Mouse (Mus musculus): Measurements from ENCODE around the gene Lrrc49.

Lrrc49 gene

DNA sequence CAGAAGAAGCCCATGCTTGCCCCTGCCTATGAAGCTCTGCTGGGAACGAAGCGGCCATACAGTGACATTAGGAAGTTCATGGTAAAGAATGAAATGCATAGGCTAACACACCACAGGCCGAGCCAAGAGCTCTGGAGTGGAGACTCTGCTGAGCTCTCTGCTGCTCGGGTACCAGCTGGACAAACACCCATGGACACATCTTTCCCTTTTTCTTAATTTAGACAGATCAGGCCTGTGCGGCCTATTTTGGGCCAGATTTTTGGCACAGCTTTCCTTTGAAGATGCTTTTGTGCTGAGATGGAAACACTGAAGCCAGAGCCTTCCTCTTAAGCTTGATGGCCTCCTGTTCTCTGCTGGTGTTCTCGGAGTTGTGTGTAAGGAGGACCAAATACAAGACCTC lies 95.0 kb downstream of the Lrrc49 start:
- peak; percentile 52 for DNase-seq

- DNase-seq = no peak
Measured at GRCm38 (mm10) chr9:60592363-60592762, 95.6 kb downstream of the Lrrc49 start.

DNA sequence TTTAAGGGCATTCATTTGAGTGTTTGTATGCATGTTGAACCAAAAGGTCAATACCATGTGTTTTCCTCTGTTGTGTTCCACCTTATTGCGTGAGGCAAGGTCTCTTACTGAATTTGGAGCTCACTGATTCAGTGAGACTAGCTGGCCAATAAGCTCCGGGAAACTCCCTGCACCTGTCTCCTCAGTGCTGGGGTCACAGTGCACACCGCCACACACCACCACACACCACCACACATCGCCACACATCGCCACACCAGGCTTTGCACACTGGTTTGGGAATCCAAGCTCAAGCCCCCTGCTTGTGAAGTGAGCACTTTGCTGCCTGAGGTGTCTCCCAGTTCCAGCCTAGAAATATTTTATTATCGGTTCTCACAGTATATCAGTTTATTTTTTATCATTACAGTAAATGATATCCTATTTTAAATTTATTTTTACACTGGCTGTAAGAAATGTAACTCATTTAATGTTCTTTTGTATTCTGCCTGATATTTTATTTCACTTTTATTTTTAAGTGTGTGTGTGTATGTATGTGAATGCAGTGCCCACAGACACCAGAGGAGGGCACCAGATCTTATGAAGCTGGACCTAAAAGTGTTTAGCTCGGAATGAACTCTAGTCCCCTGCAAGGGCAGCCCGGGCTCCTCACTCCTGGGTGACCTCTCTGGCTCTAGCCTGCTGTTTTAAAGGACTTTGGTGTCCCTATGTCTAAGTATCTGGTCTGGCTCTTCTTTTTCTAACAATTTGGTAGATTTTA lies 96.9 kb downstream of the Lrrc49 start:
- no peak for DNase-seq

- DNase-seq = peak; percentile 46
Measured at GRCm38 (mm10) chr9:60588914-60589313, 99.0 kb downstream of the Lrrc49 start.

- no peak for DNase-seq
Measured at GRCm38 (mm10) chr9:60586920-60587319, 101.0 kb downstream of the Lrrc49 start.

- no peak for DNase-seq
Measured at GRCm38 (mm10) chr9:60585206-60585605, 102.8 kb downstream of the Lrrc49 start.

- DNase-seq = no peak
Measured at GRCm38 (mm10) chr9:60582553-60582952, 105.4 kb downstream of the Lrrc49 start.

DNA sequence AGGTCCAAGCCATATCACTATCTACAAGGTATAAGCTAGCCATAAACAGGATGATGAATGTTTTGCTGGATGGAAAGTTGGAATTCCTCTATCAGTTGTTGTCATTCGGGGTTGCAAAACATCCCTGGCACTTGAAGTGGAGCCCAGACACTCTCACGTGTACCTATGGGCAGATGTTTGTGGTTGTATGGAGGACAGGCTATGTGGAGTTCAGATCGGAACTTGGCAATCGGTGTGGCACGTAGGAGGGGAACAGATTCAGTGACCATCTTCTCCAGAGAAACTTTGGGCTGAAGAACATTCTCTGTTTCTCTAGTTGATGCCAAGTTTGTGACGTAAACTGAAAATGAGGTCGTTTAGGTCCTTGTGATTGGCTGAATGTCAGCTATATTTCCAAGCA lies 114.9 kb downstream of the Lrrc49 start:
- DNase-seq = no peak

DNA sequence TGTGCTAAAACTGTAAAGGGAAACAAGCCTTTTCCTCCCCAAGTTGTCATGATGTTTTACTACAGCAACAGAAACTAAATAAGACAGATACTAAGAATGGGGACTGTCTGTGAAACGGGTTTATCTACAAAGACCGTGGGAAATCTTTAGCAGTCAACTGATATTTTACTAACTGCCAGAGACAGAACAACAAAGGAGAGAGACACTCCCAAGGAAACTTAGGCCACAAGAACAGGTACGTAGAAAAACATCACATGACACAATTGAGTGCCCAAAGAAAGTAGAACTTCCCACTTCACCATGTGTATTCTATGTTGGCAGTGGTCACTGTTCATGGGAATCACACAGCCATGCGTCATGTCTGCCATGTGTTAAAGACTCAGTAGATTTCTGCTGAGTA lies 116.2 kb downstream of the Lrrc49 start:
- no peak for DNase-seq

- no peak for DNase-seq
Measured at GRCm38 (mm10) chr9:60571041-60571440, 116.9 kb downstream of the Lrrc49 start.

DNA sequence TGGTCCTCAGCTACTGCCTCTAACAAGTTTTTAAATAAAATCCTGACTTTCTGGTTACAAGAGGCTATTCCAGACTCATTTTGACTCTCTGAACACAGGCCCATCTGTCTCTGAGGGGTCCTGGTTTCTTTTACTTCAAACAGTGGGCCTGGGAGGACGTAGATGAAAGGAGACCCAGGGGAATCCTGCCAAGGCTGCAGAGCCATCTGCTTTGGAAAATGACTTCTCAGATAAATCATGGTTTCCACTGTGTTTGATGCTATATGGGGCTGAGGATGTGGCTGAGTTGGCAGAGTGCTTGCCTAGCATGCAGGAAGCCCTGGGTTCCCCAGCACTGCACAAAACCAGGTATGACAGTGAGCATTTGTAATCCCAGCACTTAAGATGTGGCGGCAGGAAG lies 118.6 kb downstream of the Lrrc49 start:
- DNase-seq = no peak

- no peak for DNase-seq
Measured at GRCm38 (mm10) chr9:60563809-60564208, 124.1 kb downstream of the Lrrc49 start.

GRCm38 (mm10) chr9:60562443-60563371 lies 125.3 kb downstream of the Lrrc49 start:
- no peak for DNase-seq

DNA sequence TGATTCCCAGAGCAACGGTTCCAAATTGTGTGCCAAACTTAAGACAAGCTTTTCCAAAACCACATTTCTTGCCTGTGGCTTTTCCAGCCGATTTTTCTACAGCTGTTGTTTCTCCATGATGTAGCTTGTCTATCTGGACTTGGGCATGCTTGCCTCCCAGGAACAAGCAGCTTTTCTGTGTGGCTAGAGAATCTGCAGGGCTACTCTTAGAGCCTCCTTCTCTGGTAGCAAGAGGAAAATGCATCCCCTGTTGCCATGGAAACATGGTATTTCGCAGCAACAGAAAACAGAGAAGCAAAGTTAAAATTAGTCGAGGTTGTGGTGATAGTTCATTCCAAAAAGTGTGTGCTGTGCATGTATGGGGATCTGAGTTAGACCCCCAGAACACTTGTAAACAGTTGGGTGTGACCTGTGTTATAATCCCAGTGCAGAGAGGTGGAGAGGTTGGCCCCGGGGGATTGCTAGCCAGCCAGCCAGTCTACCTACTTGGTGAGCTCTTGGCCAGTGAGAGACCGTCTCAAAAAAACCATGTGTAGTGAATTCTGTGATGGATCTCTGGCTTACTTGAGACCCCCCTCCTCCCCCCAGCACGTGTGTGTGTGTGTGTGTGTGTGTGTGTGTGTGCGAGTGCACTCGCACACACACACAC lies 126.2 kb downstream of the Lrrc49 start:
- DNase-seq = no peak

DNA sequence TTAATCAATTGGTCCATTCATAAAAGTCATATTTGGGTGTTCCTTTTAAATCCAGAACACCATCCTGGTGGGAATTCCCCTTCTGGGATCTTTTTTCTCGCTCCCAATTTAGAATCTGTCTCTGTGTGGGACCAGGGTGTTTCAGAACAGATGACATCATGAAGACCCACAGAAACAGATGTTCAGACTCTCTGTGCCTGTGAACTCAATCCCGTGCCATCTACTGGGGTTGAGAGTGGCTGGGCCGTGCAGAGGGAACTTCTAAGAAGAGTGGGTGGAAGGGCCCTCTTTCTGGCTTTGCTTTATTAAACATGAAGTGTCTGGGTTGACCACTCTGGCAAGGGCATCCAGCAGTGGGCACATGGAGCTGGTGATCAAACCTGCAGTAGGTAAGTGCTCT lies 129.5 kb downstream of the Lrrc49 start:
- no peak for DNase-seq

DNA sequence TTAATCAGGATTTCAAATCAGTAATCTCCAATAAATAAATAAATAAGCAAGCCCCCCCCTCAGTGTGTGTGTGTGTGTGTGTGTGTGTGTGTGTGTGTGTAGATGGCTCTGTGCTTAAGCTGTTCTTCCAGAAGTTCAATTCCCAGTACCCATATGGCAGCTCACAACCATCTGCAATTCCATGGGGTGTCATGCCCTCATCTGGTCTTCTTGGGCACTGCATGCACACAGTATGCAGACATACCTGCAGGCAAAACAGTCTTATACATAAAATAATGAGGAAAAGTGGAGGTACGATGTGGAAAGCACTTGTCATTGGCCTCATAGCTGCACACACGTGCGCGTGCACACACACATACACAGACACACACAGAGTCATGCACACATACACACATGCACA lies 136.7 kb downstream of the Lrrc49 start:
- no peak for DNase-seq

GRCm38 (mm10) chr9:60548182-60548581 lies 139.8 kb downstream of the Lrrc49 start:
- DNase-seq = peak; percentile 18

DNA sequence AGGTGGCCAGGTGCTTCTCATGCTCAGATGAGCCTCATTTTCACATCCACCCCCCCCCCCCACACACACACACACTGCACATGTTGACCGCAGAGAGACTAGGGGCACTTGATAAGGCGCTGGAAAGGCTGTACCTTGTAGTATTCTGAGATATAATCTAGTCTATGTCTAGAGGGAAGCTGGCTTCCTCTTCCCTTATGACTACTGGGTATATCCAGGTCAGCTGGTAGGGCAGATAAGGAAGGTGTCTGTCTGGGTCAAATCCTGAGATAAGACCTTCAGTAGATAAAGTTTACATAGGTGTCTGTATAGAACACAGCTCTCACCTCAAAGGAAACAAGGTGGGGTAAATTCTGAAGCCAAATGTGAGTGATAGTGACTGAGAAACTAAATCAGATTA lies 141.8 kb downstream of the Lrrc49 start:
- DNase-seq = no peak

DNA sequence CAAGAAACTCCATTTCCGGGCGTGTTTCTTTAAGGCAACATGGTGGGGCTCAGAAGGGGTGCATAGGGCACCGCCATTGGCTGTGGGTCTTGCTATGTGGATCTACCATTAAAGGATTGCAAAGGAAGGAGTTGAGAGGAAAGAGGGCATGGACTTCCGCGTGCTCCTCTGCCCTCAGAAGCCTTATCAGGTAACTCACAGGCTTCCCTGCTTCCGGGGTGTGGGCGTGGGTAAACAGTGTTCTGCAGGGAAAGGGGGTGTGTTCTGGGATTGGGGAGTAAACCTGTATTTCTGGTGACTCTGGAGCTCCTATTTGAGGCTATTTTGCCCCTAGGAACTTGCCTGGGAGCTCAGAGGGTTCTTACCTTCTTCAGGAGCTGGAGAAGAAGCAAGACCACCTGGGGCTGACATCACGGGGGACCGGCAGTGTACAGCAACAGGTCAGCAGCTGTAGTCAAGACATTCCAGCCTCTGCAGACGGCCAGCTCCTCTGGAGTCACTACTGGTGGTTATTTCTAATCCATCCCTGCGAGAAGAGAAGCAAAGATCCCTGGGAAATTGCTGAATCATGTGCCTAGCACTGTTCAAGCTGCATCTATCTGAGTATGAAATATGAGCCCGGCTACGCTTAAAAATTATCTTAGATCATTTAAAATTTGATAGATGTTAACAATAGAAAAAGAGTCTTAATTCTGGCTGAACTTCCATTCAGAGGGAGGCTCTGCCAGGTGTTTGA lies 142.4 kb downstream of the Lrrc49 start:
- no peak for DNase-seq

DNA sequence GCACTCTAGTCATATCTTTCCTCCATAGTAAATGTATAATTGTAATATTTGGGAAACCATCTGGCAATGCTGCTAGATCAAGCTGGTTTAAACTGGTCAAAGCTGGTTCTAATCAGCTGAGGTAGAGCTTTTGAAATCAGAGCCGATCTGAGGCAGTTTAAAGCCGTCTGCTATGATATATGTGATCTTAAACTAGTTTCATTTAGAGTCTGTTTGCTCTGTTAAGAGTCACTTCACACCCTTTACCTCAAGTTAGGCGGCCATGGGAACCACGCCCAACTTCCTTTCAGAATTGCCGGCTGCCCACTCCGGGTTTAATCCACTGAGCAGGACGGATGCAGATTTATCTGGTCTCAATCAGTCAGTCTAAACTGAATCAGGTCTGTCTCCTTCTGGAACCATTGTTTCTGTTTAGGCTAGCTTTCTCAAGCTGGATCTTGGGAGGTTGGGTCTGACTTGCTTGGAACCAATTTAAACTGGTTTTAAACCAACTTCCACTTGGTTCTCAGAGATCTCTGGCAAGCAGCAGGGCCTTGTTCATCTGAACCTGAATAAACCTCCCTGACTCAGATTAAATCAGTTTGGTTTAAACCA lies 144.4 kb downstream of the Lrrc49 start:
- DNase-seq = no peak

DNA sequence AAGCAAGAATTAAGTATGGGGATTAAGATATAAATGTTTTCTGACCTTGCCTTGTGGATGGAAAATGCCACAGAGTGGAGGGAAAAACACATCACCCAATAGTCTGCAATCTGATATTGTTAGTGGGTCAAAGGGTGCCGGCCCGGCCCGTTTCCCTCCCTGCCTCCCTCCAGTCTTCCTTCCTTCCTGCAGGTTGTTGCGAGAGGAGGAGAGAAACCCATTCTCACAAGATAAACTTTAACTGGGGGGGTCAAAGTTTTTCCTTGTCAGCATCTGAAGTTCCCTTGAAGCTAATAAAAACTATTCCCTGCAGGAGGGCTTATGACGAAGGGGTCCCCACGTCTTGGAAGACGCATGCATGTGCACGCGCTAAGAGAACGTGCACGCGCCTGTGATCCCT lies 157.6 kb downstream of the Lrrc49 start:
- no peak for DNase-seq

All from cerebellum, adult 11 months (tissue).